Mouse (Mus musculus): Measurements from ENCODE around the gene Fgd3.
A peak's percentile ranks its signal among the peaks of the same experiment; 100 is the strongest.

Gene Fgd3

GRCm38 (mm10) chr13:49218651-49219050, 101.5 kb downstream of the Fgd3 start:
- no peak for DNase-seq (ENCODE audit: extremely low read depth, insufficient read length, low spot score)

GRCm38 (mm10) chr13:49216808-49217561, 103.1 kb downstream of the Fgd3 start:
- peak; percentile 39 for DNase-seq (ENCODE audit: extremely low read depth, insufficient read length, low spot score)

- no peak for DNase-seq (ENCODE audit: extremely low read depth, insufficient read length, low spot score)
Observed at GRCm38 (mm10) chr13:49216220-49216552, 103.9 kb downstream of the Fgd3 start.

GRCm38 (mm10) chr13:49215504-49216219, 104.4 kb downstream of the Fgd3 start, which contains the start of gene Card19:
Gene Card19 (minus strand): TSS chr13:49216037.
- DNase-seq (ENCODE audit: extremely low read depth, insufficient read length, low spot score), result peak; percentile 91

GRCm38 (mm10) chr13:49215128-49215503, 105.0 kb downstream of the Fgd3 start:
- no peak for DNase-seq (ENCODE audit: extremely low read depth, insufficient read length, low spot score)

- no peak for DNase-seq (ENCODE audit: extremely low read depth, insufficient read length, low spot score)
Observed at GRCm38 (mm10) chr13:49214454-49214853, 105.7 kb downstream of the Fgd3 start.

GRCm38 (mm10) chr13:49213531-49213932, 106.6 kb downstream of the Fgd3 start:
- peak; percentile 92 for DNase-seq (ENCODE audit: extremely low read depth, insufficient read length, low spot score)

GRCm38 (mm10) chr13:49212711-49213500, 107.2 kb downstream of the Fgd3 start:
- no peak for DNase-seq (ENCODE audit: extremely low read depth, insufficient read length, low spot score)

Data from 3134 (cell line).